Mouse (Mus musculus): ENCODE measurements around the gene Atg3. TPM values are rescaled to one million over a fixed set of nuclear protein-coding genes. Genes with fewer than 3 reads are reported as not detected.
A peak's percentile ranks its signal among the peaks of the same experiment; 100 is the strongest.

The Atg3 gene
- total and polyA plus RNA-seq, 2 experiments from 2014 or later, result 15.4 to 46.3 TPM

DNA sequence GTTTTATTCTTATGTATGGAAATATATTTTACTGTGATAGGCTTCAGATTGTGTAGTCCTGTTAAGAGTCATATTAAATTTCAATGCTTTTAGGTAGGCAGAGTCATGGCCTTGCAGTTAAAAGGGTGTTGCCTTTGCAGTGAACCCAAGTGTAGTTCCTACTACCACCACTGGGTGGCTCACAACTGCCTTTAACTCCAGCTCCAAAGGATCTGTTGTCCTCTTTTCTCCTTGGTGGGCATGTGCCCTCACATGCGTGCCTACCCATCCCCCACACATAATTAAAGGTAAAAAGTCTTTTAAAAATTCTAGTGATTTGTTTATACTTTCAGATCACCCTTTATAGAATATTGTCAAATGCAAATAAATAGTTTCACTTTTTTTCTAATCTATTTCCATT, 34.0 kb downstream of the Atg3 start:
- peak; percentile 74; the same call in 1 of the 2 replicates for ATAC-seq (ENCODE audit: low FRiP score)
- DNase-seq (ENCODE audit: low spot score), result peak; percentile 85
- no peak overlapping the region for H3K9ac ChIP-seq (replicated peaks; ENCODE audit: low read length, poor library complexity, severe bottlenecking)
- H3K4me1 ChIP-seq (ENCODE audit: insufficient read depth, low read length), result no peaks in the 10 kb centered on the region
- H3K4me2 ChIP-seq (ENCODE audit: low read depth, low read length, poor library complexity, severe bottlenecking), result no peak overlapping the region
- H3K4me3 ChIP-seq (ENCODE audit: low read depth, low read length), result no peak overlapping the region
- TF ChIP-seq CTCF (IDR thresholded peaks at IDR 0.05), result peak; percentile 93
- no peak overlapping the region for H3K27ac ChIP-seq (ENCODE audit: low read depth, low read length)
- no peaks in the 10 kb centered on the region for H3K27me3 ChIP-seq (ENCODE audit: insufficient read depth, low read length)
- 6% methylated on average over 1 of the region's 1 CpGs for WGBS
- H3K9me3 ChIP-seq (ENCODE audit: low read length), result no peaks in the 10 kb centered on the region
- peaks cover 8% of the 10 kb centered on the region for H3K36me3 ChIP-seq (ENCODE audit: insufficient read depth, low read length)

DNA sequence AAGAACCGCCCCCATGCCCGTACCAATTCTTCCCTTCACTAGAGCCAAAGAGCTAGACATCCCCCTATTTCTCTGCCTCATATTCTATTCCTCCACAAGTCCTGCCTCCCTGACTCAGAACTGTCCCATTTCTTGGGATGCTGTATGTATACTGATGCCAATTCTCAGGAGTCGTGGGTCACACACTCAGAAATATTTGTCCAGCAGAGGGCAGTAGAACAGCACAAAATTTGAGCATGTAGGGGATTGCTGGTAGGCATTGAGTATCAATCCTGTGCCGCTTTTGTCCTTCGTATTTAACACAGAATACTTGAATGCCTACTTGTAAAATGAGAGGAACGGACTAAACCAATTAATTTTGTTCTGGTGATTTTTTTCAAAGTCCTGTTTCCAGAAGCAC, 38.2 kb downstream of the Atg3 start:
- H3K4me2 ChIP-seq (ENCODE audit: low read depth, low read length, poor library complexity, severe bottlenecking), result no peak overlapping the region
- H3K27ac ChIP-seq (ENCODE audit: low read depth, low read length), result no peak overlapping the region
- no peak overlapping the region for H3K9ac ChIP-seq (replicated peaks; ENCODE audit: low read length, poor library complexity, severe bottlenecking)
- no peaks in the 10 kb centered on the region for H3K36me3 ChIP-seq (ENCODE audit: insufficient read depth, low read length)
- no peaks in the 10 kb centered on the region for H3K27me3 ChIP-seq (ENCODE audit: insufficient read depth, low read length)
- TF ChIP-seq CTCF (IDR thresholded peaks at IDR 0.05), result peak; percentile 95
- H3K9me3 ChIP-seq (ENCODE audit: low read length), result no peaks in the 10 kb centered on the region
- no peak overlapping the region for H3K4me3 ChIP-seq (ENCODE audit: low read depth, low read length)
- ATAC-seq (ENCODE audit: low FRiP score) (peak; percentile 89), DNase-seq (ENCODE audit: low spot score) (peak; percentile 93)
- 26% methylated on average over 6 of the region's 6 CpGs for WGBS
- H3K4me1 ChIP-seq (ENCODE audit: insufficient read depth, low read length), result no peaks in the 10 kb centered on the region

DNA sequence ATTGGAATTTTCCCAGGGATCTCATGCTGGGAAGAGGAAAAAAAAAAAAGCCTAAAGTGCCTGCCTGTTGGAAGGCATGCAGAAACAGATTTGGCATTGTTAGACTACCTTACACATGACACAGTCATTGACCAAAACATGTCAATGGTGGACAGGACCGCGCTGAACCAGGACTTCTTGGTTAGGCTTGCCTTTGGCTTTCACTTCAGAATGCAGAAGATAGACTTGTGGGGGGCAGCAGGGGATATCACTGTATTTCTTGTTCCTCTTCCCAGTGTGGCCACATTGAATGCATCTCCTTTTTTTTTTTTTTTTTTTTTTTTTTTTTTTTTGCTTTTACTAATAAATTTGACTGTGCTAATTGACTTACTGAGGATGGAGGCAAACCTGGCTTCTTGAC, 42.8 kb downstream of the Atg3 start:
- Histone ChIP-seq H3K27me3 (ENCODE audit: insufficient read depth, low read length) (no peaks in the 10 kb centered on the region), H3K9me3 (ENCODE audit: low read length) (no peaks in the 10 kb centered on the region), H3K4me2 (ENCODE audit: low read depth, low read length, poor library complexity, severe bottlenecking) (no peak overlapping the region), H3K4me3 (ENCODE audit: low read depth, low read length) (no peak overlapping the region), H3K36me3 (ENCODE audit: insufficient read depth, low read length) (no peaks in the 10 kb centered on the region), H3K27ac (ENCODE audit: low read depth, low read length) (no peak overlapping the region), H3K4me1 (ENCODE audit: insufficient read depth, low read length) (no peaks in the 10 kb centered on the region), H3K9ac (replicated peaks; ENCODE audit: low read length, poor library complexity, severe bottlenecking) (no peak overlapping the region)
- ATAC-seq (ENCODE audit: low FRiP score) (no peak), DNase-seq (ENCODE audit: low spot score) (no peak)
- TF ChIP-seq CTCF (IDR thresholded peaks at IDR 0.05), result no peak
- WGBS, result 92% methylated on average over 2 of the region's 2 CpGs

DNA sequence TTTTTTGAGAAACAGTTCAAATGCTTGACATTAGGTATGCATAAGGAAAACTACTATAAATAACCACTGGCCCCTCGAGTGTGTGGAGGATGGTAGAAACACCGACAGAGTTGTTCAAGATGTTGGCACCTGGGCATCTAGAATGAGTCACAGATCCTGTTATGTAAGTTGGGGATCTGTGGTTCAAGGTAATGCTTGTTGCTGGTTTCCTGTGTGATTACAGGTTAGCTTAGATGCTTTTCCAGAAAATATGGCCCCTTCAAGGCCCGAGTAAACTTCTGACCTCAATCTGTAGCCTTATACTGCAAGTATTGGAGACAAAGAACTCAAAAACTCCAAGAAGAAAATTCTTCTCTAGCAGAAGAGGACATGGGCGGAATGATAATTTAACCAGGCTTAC, 45.9 kb downstream of the Atg3 start:
- H3K4me1 ChIP-seq (ENCODE audit: insufficient read depth, low read length), result no peaks in the 10 kb centered on the region
- H3K27me3 ChIP-seq (ENCODE audit: insufficient read depth, low read length), result no peaks in the 10 kb centered on the region
- H3K4me2 ChIP-seq (ENCODE audit: low read depth, low read length, poor library complexity, severe bottlenecking), result no peak overlapping the region
- DNase-seq (ENCODE audit: low spot score), result no peak
- no peak for TF ChIP-seq CTCF (IDR thresholded peaks at IDR 0.05)
- 87% methylated on average over 4 of the region's 4 CpGs for WGBS
- no peak overlapping the region for H3K27ac ChIP-seq (ENCODE audit: low read depth, low read length)
- H3K9me3 ChIP-seq (ENCODE audit: low read length), result no peaks in the 10 kb centered on the region
- no peaks in the 10 kb centered on the region for H3K36me3 ChIP-seq (ENCODE audit: insufficient read depth, low read length)
- no peak overlapping the region for H3K9ac ChIP-seq (replicated peaks; ENCODE audit: low read length, poor library complexity, severe bottlenecking)
- no peak overlapping the region for H3K4me3 ChIP-seq (ENCODE audit: low read depth, low read length)
- no peak for ATAC-seq (ENCODE audit: low FRiP score)

DNA sequence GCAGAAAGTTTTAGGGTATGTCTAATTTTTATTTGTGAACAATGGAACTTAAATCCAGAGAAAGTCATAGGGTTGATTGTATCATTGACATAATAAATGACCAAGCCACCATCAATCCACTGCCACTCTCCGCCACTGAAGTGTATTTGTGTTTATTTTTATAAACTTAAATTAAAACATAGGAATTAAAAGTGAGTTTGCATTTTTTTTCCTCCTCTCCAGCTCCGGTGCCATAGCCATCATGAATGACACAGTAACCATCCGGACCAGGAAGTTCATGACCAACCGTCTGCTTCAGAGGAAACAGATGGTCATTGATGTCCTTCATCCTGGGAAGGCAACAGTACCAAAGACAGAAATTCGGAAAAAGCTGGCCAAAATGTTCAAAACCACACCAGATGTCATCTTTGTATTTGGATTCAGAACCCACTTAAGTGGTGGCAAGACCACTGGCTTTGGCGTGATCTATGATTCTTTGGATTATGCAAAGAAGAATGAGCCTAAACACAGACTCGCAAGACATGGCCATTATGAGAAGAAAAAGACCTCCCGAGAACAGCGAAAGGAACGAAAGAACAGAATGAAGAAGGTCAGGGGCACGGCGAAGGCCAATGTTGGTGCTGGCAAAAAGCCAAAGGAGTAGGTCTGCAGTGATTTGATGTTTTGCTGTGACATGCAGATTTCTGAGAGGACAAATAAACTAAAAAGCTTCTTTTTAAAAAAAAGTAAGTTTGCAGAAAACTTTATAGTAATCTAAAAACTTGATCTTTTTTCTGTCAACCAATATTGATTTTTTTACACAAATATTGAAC, 46.5 kb downstream of the Atg3 start:
- Histone ChIP-seq H3K4me1 (ENCODE audit: insufficient read depth, low read length) (no peaks in the 10 kb centered on the region), H3K36me3 (ENCODE audit: insufficient read depth, low read length) (no peaks in the 10 kb centered on the region), H3K27me3 (ENCODE audit: insufficient read depth, low read length) (no peaks in the 10 kb centered on the region), H3K9ac (replicated peaks; ENCODE audit: low read length, poor library complexity, severe bottlenecking) (no peak overlapping the region), H3K9me3 (ENCODE audit: low read length) (no peaks in the 10 kb centered on the region), H3K27ac (ENCODE audit: low read depth, low read length) (no peak overlapping the region), H3K4me2 (ENCODE audit: low read depth, low read length, poor library complexity, severe bottlenecking) (no peak overlapping the region), H3K4me3 (ENCODE audit: low read depth, low read length) (no peak overlapping the region)
- ATAC-seq (ENCODE audit: low FRiP score) (no peak), DNase-seq (ENCODE audit: low spot score) (no peak)
- TF ChIP-seq CTCF (IDR thresholded peaks at IDR 0.05), result no peak
- WGBS, result 71% methylated on average over 12 of the region's 12 CpGs

DNA sequence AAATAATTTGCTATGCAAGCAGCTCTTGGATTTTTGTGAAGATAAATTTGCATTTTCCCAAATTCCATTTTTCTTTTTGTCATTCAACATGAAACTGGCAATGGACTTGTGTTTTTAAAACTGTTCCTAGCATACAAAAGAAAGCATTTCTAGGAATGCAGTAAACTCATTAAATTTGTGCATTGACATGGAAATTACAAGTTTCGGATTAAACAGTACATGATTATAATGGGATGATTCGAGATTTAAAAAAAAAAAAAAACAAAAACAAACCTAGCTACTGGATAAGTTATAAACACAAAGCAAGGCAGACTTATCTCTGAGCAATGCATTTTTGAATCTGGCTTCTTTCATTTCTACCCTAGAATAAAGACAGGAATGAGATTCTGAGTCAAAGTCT, 63.4 kb downstream of the Atg3 start:
- ATAC-seq (ENCODE audit: low FRiP score) (no peak), DNase-seq (ENCODE audit: low spot score) (no peak)
- no peaks in the 10 kb centered on the region for H3K9me3 ChIP-seq (ENCODE audit: low read length)
- no peak for TF ChIP-seq CTCF (IDR thresholded peaks at IDR 0.05)
- H3K27me3 ChIP-seq (ENCODE audit: insufficient read depth, low read length), result no peaks in the 10 kb centered on the region
- 65% methylated on average over 2 of the region's 2 CpGs for WGBS
- no peak overlapping the region for H3K4me2 ChIP-seq (ENCODE audit: low read depth, low read length, poor library complexity, severe bottlenecking)
- no peak overlapping the region for H3K4me3 ChIP-seq (ENCODE audit: low read depth, low read length)
- H3K9ac ChIP-seq (replicated peaks; ENCODE audit: low read length, poor library complexity, severe bottlenecking), result no peak overlapping the region
- H3K4me1 ChIP-seq (ENCODE audit: insufficient read depth, low read length), result no peaks in the 10 kb centered on the region
- H3K36me3 ChIP-seq (ENCODE audit: insufficient read depth, low read length), result no peaks in the 10 kb centered on the region
- H3K27ac ChIP-seq (ENCODE audit: low read depth, low read length), result no peak overlapping the region
